Mouse (Mus musculus) C2C12 (cell line): Measurements from ENCODE around the gene Olfr1381. TPM values are rescaled to one million over a fixed set of nuclear protein-coding genes. Genes with fewer than 3 reads are reported as not detected.
"Not testable (repeated sequence)": the region's sequence is repeated elsewhere in the genome, so short reads cannot be mapped to it uniquely, and the experiment has no call there.

Experiments
- H3K27me3 ChIP-seq: one replicate; pipeline ENCODE4 v1.6.1; 2011; ENCODE audit not compliant: control insufficient read depth, insufficient read depth, insufficient read length
- H3K36me3 ChIP-seq: one replicate; pipeline ENCODE4 v1.6.1; 2011; ENCODE audit not compliant: control insufficient read depth, insufficient read depth
- H3K4me3 ChIP-seq: one replicate; pipeline ENCODE4 v1.5.1; 2011; ENCODE audit warnings: mild to moderate bottlenecking, control low read depth; ENCODE audit not compliant: poor library complexity, insufficient read depth, severe bottlenecking
- H3K79me2 ChIP-seq: one replicate; pipeline ENCODE4 v1.6.1; 2011; ENCODE audit not compliant: control insufficient read depth, insufficient read depth
- H3K79me3 ChIP-seq: one replicate; pipeline ENCODE4 v1.6.1; 2011; ENCODE audit warnings: low read depth, control low read depth
- H3ac ChIP-seq: one replicate; pipeline ENCODE3; 2011; ENCODE audit warnings: low read depth; ENCODE audit not compliant: control insufficient read depth, insufficient read length
- CEBPB ChIP-seq: IDR thresholded peaks from one replicate; pipeline ENCODE4 v1.6.1; 2011; ENCODE audit warnings: low read depth, mild to moderate bottlenecking, control low read depth, moderate library complexity
- FOSL1 ChIP-seq: IDR thresholded peaks from one replicate; pipeline ENCODE4 v1.8.0; 2011; ENCODE audit warnings: mild to moderate bottlenecking, low read length; ENCODE audit not compliant: poor library complexity, insufficient read depth, severe bottlenecking
- MYOD1 ChIP-seq: IDR thresholded peaks from one replicate; pipeline ENCODE4 v1.6.1; 2011; ENCODE audit warnings: low read depth; ENCODE audit not compliant: control insufficient read depth, insufficient read length
- USF1 ChIP-seq: IDR thresholded peaks from one replicate; pipeline ENCODE4 v1.6.1; 2011; ENCODE audit warnings: low read depth, mild to moderate bottlenecking, control low read depth, moderate library complexity
- polyA plus RNA-seq: library from polyadenylated mRNA; unstranded; fragments of >200 nt; fragmentation: generic; extraction: Trizol; gene quantifications from one replicate; pipeline ENCODE4 v1.2.1, GENCODE M21; 2012; ENCODE audit warnings: missing spikeins

Olfr1381 gene
- polyA plus RNA-seq, 1 experiment = not detected

DNA sequence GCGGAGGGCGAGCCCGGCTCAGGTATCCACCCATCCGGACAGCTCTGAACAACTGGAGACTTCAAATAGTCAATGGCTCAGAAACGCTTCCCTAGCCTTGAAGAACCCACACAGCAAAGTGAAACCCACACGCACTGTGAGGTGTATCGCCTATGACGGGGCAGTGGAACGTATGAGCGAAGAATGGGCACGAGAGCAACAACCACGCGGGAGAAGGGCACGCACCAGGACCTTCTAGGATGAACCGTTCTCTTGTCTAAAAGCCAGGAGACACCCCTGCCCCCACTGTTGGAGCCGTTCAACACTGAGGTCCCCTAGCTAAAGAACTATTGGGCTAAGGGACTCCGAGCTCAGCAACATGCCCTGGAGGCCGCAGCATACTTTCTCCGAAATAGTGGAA is 47.0 kb downstream of the Olfr1381 start:
- H3K27me3 ChIP-seq = no peaks in the 10 kb centered on the region

DNA sequence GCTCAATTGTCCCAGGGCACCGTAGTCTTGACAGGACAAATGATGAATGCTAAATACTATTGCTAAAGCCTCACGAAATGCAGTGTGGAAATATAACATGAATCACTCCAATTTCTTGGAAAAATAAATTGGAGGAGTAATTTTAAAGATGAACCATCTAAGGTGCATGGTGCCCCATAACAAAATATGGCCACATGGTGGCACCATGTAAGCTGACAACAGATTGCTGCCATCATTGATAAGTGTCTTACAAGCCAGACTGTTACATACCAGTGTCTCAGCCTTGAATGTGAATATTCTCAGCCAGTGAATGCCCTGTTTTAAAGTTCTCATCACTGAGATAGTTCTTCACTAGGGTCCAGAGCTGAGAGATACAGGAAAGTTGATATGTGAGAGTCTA is 53.9 kb downstream of the Olfr1381 start:
- not testable (repeated sequence) for H3K27me3 ChIP-seq, H3ac ChIP-seq, H3K36me3 ChIP-seq, H3K79me2 ChIP-seq, H3K4me3 ChIP-seq, H3K79me3 ChIP-seq

More for the DNA sequence above, 47.0 kb downstream of the Olfr1381 start:
- no peak for TF ChIP-seq MYOD1
- no peak for TF ChIP-seq USF1
- no peak for TF ChIP-seq FOSL1
- TF ChIP-seq CEBPB = no peak
- Histone ChIP-seq H3K79me3 (no peaks in the 10 kb centered on the region), H3K36me3 (no peaks in the 10 kb centered on the region), H3ac (no peak overlapping the region), H3K79me2 (no peaks in the 10 kb centered on the region), H3K4me3 (no peak overlapping the region)

Other genes starting within 250 kb of the Olfr1381 start
- gene Olfr10, start 238.7 kb upstream of the Olfr1381 start, polyA plus RNA-seq = not detected
- gene Olfr1391, start 220.7 kb upstream of the Olfr1381 start, polyA plus RNA-seq = not detected
- gene Olfr1390, start 208.3 kb upstream of the Olfr1381 start, polyA plus RNA-seq = not detected
- not detected for gene Olfr1389, start 120.4 kb upstream of the Olfr1381 start, polyA plus RNA-seq
- not detected for gene Olfr1388, start 106.8 kb upstream of the Olfr1381 start, polyA plus RNA-seq
- not detected for gene Olfr1387, start 88.1 kb upstream of the Olfr1381 start, polyA plus RNA-seq
- gene Olfr1386, start 78.4 kb upstream of the Olfr1381 start, polyA plus RNA-seq = not detected
- not detected for gene Olfr1385, start 54.4 kb upstream of the Olfr1381 start, polyA plus RNA-seq
- gene Olfr1384, start 36.7 kb upstream of the Olfr1381 start, polyA plus RNA-seq = not detected
- not detected for gene Olfr1383, start 23.8 kb upstream of the Olfr1381 start, polyA plus RNA-seq
- not detected for gene Olfr1382, start 15.2 kb upstream of the Olfr1381 start, polyA plus RNA-seq
- not detected for gene Olfr1380, start 13.4 kb downstream of the Olfr1381 start, polyA plus RNA-seq
- gene Flt4, start 65.8 kb downstream of the Olfr1381 start, polyA plus RNA-seq = 0.02 TPM
- not detected for gene Scgb3a1, start 120.2 kb downstream of the Olfr1381 start, polyA plus RNA-seq
- 20.4 TPM for gene Cnot6, start 169.3 kb downstream of the Olfr1381 start, polyA plus RNA-seq